Mouse (Mus musculus) stomach, embryonic 14.5 days (tissue): ENCODE results near the gene Kcnd1. TPM values are rescaled to one million over a fixed set of nuclear protein-coding genes. Genes with fewer than 3 reads are reported as not detected.
"Not testable (repeated sequence)": the region's sequence is repeated elsewhere in the genome, so short reads cannot be mapped to it uniquely, and the experiment has no call there.

Source experiments
- ATAC-seq: fragments of 200-750 bp; cut with Nextera tagmentation; 2 replicates; pipeline ENCODE4 v1.8.0; 2017; ENCODE audit warnings: low read depth, moderate TSS enrichment; ENCODE audit not compliant: insufficient number of reproducible peaks, insufficient read depth, low FRiP score
- H3K27ac ChIP-seq: fragments of 300-500 bp; sonication (generic); 2 replicates; pipeline ENCODE4 v1.5.1; 2014; ENCODE audit warnings: mild to moderate bottlenecking, low read length, moderate library complexity, mixed read lengths
- H3K27me3 ChIP-seq: fragments of 300-500 bp; sonication (generic); 2 replicates; pipeline ENCODE4 v1.6.1; 2014; ENCODE audit warnings: low read length, control low read depth, mixed read lengths; ENCODE audit not compliant: control insufficient read depth, insufficient read depth
- H3K36me3 ChIP-seq: fragments of 300-500 bp; sonication (generic); 2 replicates; pipeline ENCODE4 v1.6.1; 2014; ENCODE audit warnings: mild to moderate bottlenecking, control low read depth, low read length, moderate library complexity, mixed read lengths; ENCODE audit not compliant: control insufficient read depth, insufficient read depth
- H3K4me1 ChIP-seq: fragments of 300-500 bp; sonication (generic); 2 replicates; pipeline ENCODE4 v1.6.1; 2014; ENCODE audit warnings: low read length, control low read depth, mixed read lengths; ENCODE audit not compliant: control insufficient read depth, insufficient read depth
- H3K4me2 ChIP-seq: fragments of 300-500 bp; sonication (generic); replicated peaks from 2 replicates; pipeline ENCODE4 v1.6.1; 2014; ENCODE audit warnings: low read depth, low read length, control low read depth
- H3K4me3 ChIP-seq: fragments of 300-500 bp; sonication (generic); 2 replicates; pipeline ENCODE4 v1.5.1; 2014; ENCODE audit warnings: low read depth, low read length, control low read depth
- H3K9ac ChIP-seq: fragments of 300-500 bp; sonication (generic); replicated peaks from 2 replicates; pipeline ENCODE4 v1.6.1; 2014; ENCODE audit warnings: low read depth, mild to moderate bottlenecking, control low read depth, low read length, moderate library complexity, mixed read lengths
- H3K9me3 ChIP-seq: fragments of 300-500 bp; sonication (generic); 2 replicates; pipeline ENCODE4 v1.6.1; 2016; ENCODE audit warnings: low read depth, low read length, control low read depth; ENCODE audit not compliant: control insufficient read depth
- WGBS: fragments of 180-500 bp; shearing (Covaris S2); extraction: QIAGEN DNeasy Blood & Tissue Kit; methylation state at CpG from one replicate; pipeline ENCODE4 v1.1.7; 2014; 5-methylcytosine and 5-hydroxymethylcytosine counted together
- polyA plus RNA-seq: library from polyadenylated mRNA; unstranded; fragments of >200 nt; fragmentation: Nextera tagmentation; extraction: Ambion mirVana; gene quantifications from 2 replicates; pipeline ENCODE4 v1.2.1, GENCODE M21; 2014

Kcnd1 gene
- polyA plus RNA-seq, 1 experiment from 2014 or later: 2.9 TPM

- ATAC-seq: peak; percentile 86; the same call in 1 of the 2 replicates
- Histone ChIP-seq H3K36me3 (no peaks in the 10 kb centered on the region; the same call in 1 of the 2 replicates), H3K27me3 (no peaks in the 10 kb centered on the region), H3K4me1 (no peaks in the 10 kb centered on the region), H3K9ac (peak within 1 kb of the TSS; percentile 46; the same call in 1 of the 2 replicates), H3K4me3 (peak within 1 kb of the TSS; percentile 52), H3K9me3 (no peaks in the 10 kb centered on the region), H3K27ac (no peak within 1 kb of the TSS), H3K4me2 (peak within 1 kb of the TSS; percentile 59)
- 16% methylated on average over 24 of the region's 24 CpGs for WGBS
Observed at GRCm38 (mm10) chrX:7789542-7790136, 32.5 kb upstream of the Kcnd1 start, which contains the start of gene Gripap1. Gene Gripap1, plus strand, starts transcription at chrX:7789765.

- H3K4me2 ChIP-seq: peak overlapping the region; percentile 59
- H3K4me3 ChIP-seq: peak overlapping the region; percentile 52
- WGBS: 26% methylated on average over 5 of the region's 5 CpGs
- no peak for ATAC-seq
- H3K9ac ChIP-seq: peak overlapping the region; percentile 46; the same call in 1 of the 2 replicates
- H3K27ac ChIP-seq: no peak overlapping the region
- no peaks in the 10 kb centered on the region for H3K4me1 ChIP-seq
- no peaks in the 10 kb centered on the region for H3K9me3 ChIP-seq
- H3K27me3 ChIP-seq: no peaks in the 10 kb centered on the region
- H3K36me3 ChIP-seq: no peaks in the 10 kb centered on the region; the same call in 1 of the 2 replicates
Observed at GRCm38 (mm10) chrX:7790309-7790708, 31.8 kb upstream of the Kcnd1 start.

- no peak overlapping the region for H3K4me3 ChIP-seq
- H3K27ac ChIP-seq: no peak overlapping the region
- H3K9me3 ChIP-seq: no peaks in the 10 kb centered on the region
- H3K9ac ChIP-seq: no peak overlapping the region
- ATAC-seq: no peak
- H3K4me1 ChIP-seq: no peaks in the 10 kb centered on the region
- no peak overlapping the region for H3K4me2 ChIP-seq
- no peaks in the 10 kb centered on the region; the same call in 1 of the 2 replicates for H3K36me3 ChIP-seq
- WGBS: 43% methylated on average over 3 of the region's 3 CpGs
- H3K27me3 ChIP-seq: no peaks in the 10 kb centered on the region
Observed at GRCm38 (mm10) chrX:7793361-7793760, 28.7 kb upstream of the Kcnd1 start.

GRCm38 (mm10) chrX:7795016-7795415, 27.1 kb upstream of the Kcnd1 start:
- Histone ChIP-seq H3K4me1 (no peaks in the 10 kb centered on the region), H3K27ac (no peak overlapping the region), H3K36me3 (no peaks in the 10 kb centered on the region; the same call in 1 of the 2 replicates), H3K4me3 (no peak overlapping the region), H3K9ac (no peak overlapping the region), H3K9me3 (no peaks in the 10 kb centered on the region), H3K27me3 (no peaks in the 10 kb centered on the region), H3K4me2 (no peak overlapping the region)
- WGBS: 14% methylated on average over 7 of the region's 7 CpGs
- no peak for ATAC-seq

GRCm38 (mm10) chrX:7797327-7797726, 24.8 kb upstream of the Kcnd1 start:
- Histone ChIP-seq H3K36me3 (no peaks in the 10 kb centered on the region; the same call in 1 of the 2 replicates), H3K4me1 (no peaks in the 10 kb centered on the region), H3K27me3 (no peaks in the 10 kb centered on the region), H3K9me3 (no peaks in the 10 kb centered on the region), H3K4me3 (no peak overlapping the region), H3K27ac (no peak overlapping the region), H3K4me2 (no peak overlapping the region), H3K9ac (no peak overlapping the region)
- ATAC-seq: no peak
- 68% methylated on average over 3 of the region's 3 CpGs for WGBS

GRCm38 (mm10) chrX:7802157-7802556, 19.9 kb upstream of the Kcnd1 start:
- WGBS: 88% methylated on average over 2 of the region's 2 CpGs
- not testable (repeated sequence) for H3K4me2 ChIP-seq, H3K36me3 ChIP-seq, H3K4me1 ChIP-seq, H3K9ac ChIP-seq, H3K9me3 ChIP-seq, ATAC-seq, H3K27ac ChIP-seq, H3K4me3 ChIP-seq, H3K27me3 ChIP-seq

- not testable (repeated sequence) for ATAC-seq, H3K36me3 ChIP-seq, H3K9me3 ChIP-seq, H3K27ac ChIP-seq, H3K4me3 ChIP-seq, H3K9ac ChIP-seq, H3K27me3 ChIP-seq, H3K4me2 ChIP-seq, H3K4me1 ChIP-seq
- WGBS: 45% methylated on average over 8 of the region's 8 CpGs
Observed at GRCm38 (mm10) chrX:7815016-7815415, 7.1 kb upstream of the Kcnd1 start.

GRCm38 (mm10) chrX:7837146-7837545, 15.1 kb downstream of the Kcnd1 start:
- Histone ChIP-seq H3K36me3 (no peaks in the 10 kb centered on the region), H3K27ac (no peak overlapping the region), H3K27me3 (no peaks in the 10 kb centered on the region), H3K4me3 (no peak overlapping the region), H3K9ac (no peak overlapping the region), H3K9me3 (no peaks in the 10 kb centered on the region), H3K4me2 (no peak overlapping the region), H3K4me1 (no peaks in the 10 kb centered on the region)
- no peak for ATAC-seq
- WGBS: 73% methylated on average over 1 of the region's 1 CpGs

GRCm38 (mm10) chrX:7840842-7841162, 18.7 kb downstream of the Kcnd1 start:
- Histone ChIP-seq H3K4me2 (peak overlapping the region; percentile 35), H3K9ac (no peak overlapping the region), H3K36me3 (no peaks in the 10 kb centered on the region), H3K27ac (no peak overlapping the region), H3K4me3 (peak overlapping the region; percentile 65; the same call in 1 of the 2 replicates), H3K4me1 (no peaks in the 10 kb centered on the region), H3K9me3 (no peaks in the 10 kb centered on the region), H3K27me3 (no peaks in the 10 kb centered on the region)
- 11% methylated on average over 7 of the region's 7 CpGs for WGBS
- no peak for ATAC-seq
